28 mouse cellular contexts compared by ENCODE assay signal in the genomic region with DNA sequence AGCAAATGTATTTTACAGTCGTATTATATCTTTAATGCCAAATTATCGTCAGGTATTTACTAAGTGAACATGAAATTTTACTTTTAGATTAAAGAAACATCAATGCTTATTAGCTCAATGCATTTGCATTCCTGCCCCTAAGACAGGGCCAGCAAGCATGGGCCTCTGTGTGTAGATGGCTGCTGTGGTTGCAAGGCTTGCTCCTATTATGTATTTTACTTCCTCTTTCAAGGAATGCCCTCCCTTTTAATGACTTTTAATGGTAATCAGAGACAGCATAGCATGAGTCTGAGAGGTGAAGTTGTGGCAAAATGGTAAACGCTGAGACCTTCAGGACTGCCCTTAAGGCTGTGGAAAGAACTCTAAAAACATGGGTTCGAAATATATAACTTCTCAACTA. TPM values are rescaled to one million over a fixed set of nuclear protein-coding genes. Genes with fewer than 3 reads are reported as not detected.
DNase-seq lines count a peak whose midpoint lies in the region; ATAC-seq and TF ChIP-seq lines count a peak whose summit lies in the region.
"Had no signal": no experiment of that assay in that cellular context is flagged by ENCODE, and none has a peak within 500 bp of the region (broad histone marks: within the 10 kb centered on the region; RNA-seq: fewer than 3 reads in every experiment).

No protein-coding gene starts in this region.

- H3K4me3 ChIP-seq in MEL (ENCODE audit: control insufficient read depth in 1 of 2, insufficient read depth in 1 of 2, low read depth in 2 of 2, low read length in 2 of 2), result no peak overlapping the region
- H3K4me3 ChIP-seq: embryonic facial prominence, embryonic 12.5 days; embryonic facial prominence, embryonic 15.5 days; gastrocnemius, adult 2 months; heart, adult 2 months; heart, embryonic 10.5 days; heart, embryonic 13.5 days; hindbrain, embryonic 10.5 days; hindbrain, embryonic 13.5 days; intestine, embryonic 15.5 days had no signal

- peak; percentile 59 for ATAC-seq in granulocyte monocyte progenitor cell, adult 5-6 weeks (replicated peaks; ENCODE audit: poor library complexity, severe bottlenecking)
- ATAC-seq: CD4-positive, CD25-positive, alpha-beta regulatory T cell, adult 4 months; forebrain, embryonic 14.5 days; forebrain, postnatal 0 days; hindbrain, embryonic 16.5 days; intestine, embryonic 15.5 days had no signal

- DNase-seq in 416B (ENCODE audit: low read depth), result peak; percentile 37
- peak; percentile 58 for DNase-seq in MEL (ENCODE audit: low read depth, low spot score)
- no peak for DNase-seq in cerebellum, postnatal 4 days (ENCODE audit: low spot score in 2 of 2)
- no peak for DNase-seq in ovary, adult 18-20 months (ENCODE audit: low spot score)
- no peak for DNase-seq in heart, postnatal 4 days
- DNase-seq: adrenal gland, adult 2 months; adrenal gland, postnatal 14 days; cerebellum, adult 11 months; cerebellum, adult 2 months; cerebellum, adult 9-11 months; cerebellum, postnatal 25 days; forebrain, postnatal 0 days; gastrocnemius, adult 2 months; gastrocnemius, postnatal 14 days; heart, adult 2 months; heart, postnatal 14 days; kidney, adult 11 months had no signal

- H3K9ac ChIP-seq in MEL (ENCODE audit: control insufficient read depth, low read depth, low read length, poor library complexity, severe bottlenecking), result no peak overlapping the region
- H3K9ac ChIP-seq: embryonic facial prominence, embryonic 12.5 days; embryonic facial prominence, embryonic 15.5 days; forebrain, postnatal 0 days; heart, embryonic 13.5 days; hindbrain, embryonic 13.5 days; intestine, embryonic 15.5 days had no signal

- TF ChIP-seq CTCF in MEL (IDR thresholded peaks at IDR 0.05 in 2 of 3, conservative IDR thresholded peaks at IDR 0.05 in 1 of 3; ENCODE audit: control insufficient read depth in 1 of 3, insufficient read depth in 1 of 3, low read depth in 2 of 3, low read length in 3 of 3, poor library complexity in 1 of 3, severe bottlenecking in 1 of 3), result no peak

- no peak for TF ChIP-seq POLR2A in MEL (IDR thresholded peaks at IDR 0.05; ENCODE audit: control insufficient read depth in 1 of 2, insufficient read depth in 1 of 2, low read depth in 1 of 2, low read length in 2 of 2, poor library complexity in 1 of 2)

- H3K27me3 ChIP-seq in MEL (ENCODE audit: control insufficient read depth in 1 of 2, insufficient read depth in 2 of 2, low read length in 2 of 2), result no peaks in the 10 kb centered on the region
- H3K27me3 ChIP-seq: embryonic facial prominence, embryonic 12.5 days; embryonic facial prominence, embryonic 15.5 days; heart, embryonic 13.5 days; hindbrain, embryonic 13.5 days; intestine, embryonic 15.5 days had no signal

- H3K36me3 ChIP-seq in MEL (ENCODE audit: control insufficient read depth in 1 of 2, insufficient read depth in 2 of 2, low read length in 2 of 2), result peaks cover 2 to 4% of the 10 kb centered on the region in 2 experiments; a peak in 2 of 4 replicates
- H3K36me3 ChIP-seq: embryonic facial prominence, embryonic 12.5 days; embryonic facial prominence, embryonic 15.5 days; intestine, embryonic 15.5 days had no signal

- H3K4me1 ChIP-seq in MEL (ENCODE audit: control insufficient read depth in 1 of 2, insufficient read depth in 2 of 2, low read length in 2 of 2), result peaks cover 2 to 3% of the 10 kb centered on the region in 2 experiments; a peak in 2 of 4 replicates
- H3K4me1 ChIP-seq: embryonic facial prominence, embryonic 12.5 days; embryonic facial prominence, embryonic 15.5 days; hindbrain, embryonic 10.5 days; hindbrain, embryonic 13.5 days; intestine, embryonic 15.5 days had no signal

- TF ChIP-seq RAD21 in MEL (IDR thresholded peaks at IDR 0.05; ENCODE audit: low read depth, low read length), result no peak

- TF ChIP-seq EP300 in MEL (IDR thresholded peaks at IDR 0.05; ENCODE audit: low read depth in 1 of 2, low read length in 2 of 2), result no peak

- H3K79me2 ChIP-seq in MEL (ENCODE audit: control insufficient read depth, insufficient read depth, low read length, poor library complexity), result peaks cover 10% of the 10 kb centered on the region

- H3K9me3 ChIP-seq in MEL (replicated peaks; ENCODE audit: insufficient read depth, low read length), result no peaks in the 10 kb centered on the region
- H3K9me3 ChIP-seq: embryonic facial prominence, embryonic 12.5 days; embryonic facial prominence, embryonic 15.5 days; heart, embryonic 10.5 days; intestine, embryonic 15.5 days had no signal

- H3K27ac ChIP-seq in MEL (ENCODE audit: control insufficient read depth, low read depth, low read length), result no peak overlapping the region
- H3K27ac ChIP-seq: embryonic facial prominence, embryonic 12.5 days; embryonic facial prominence, embryonic 15.5 days; gastrocnemius, adult 2 months; heart, adult 2 months; heart, embryonic 10.5 days; heart, embryonic 13.5 days; hindbrain, embryonic 10.5 days; hindbrain, embryonic 13.5 days; intestine, embryonic 15.5 days had no signal

TF ChIP-seq in MEL, 35 proteins besides CTCF, POLR2A, EP300 and RAD21:
- TF ChIP-seq JUND (IDR thresholded peaks at IDR 0.05; ENCODE audit: low read depth, low read length) (no peak), GATA1 (IDR thresholded peaks at IDR 0.05; ENCODE audit: low read depth, low read length) (no peak), BHLHE40 (IDR thresholded peaks at IDR 0.05; ENCODE audit: borderline replicate concordance, low read depth, low read length) (no peak), GABPA (IDR thresholded peaks at IDR 0.05; ENCODE audit: low read depth, low read length) (no peak), MYC (IDR thresholded peaks at IDR 0.05; ENCODE audit: low read depth, low read length) (no peak), SIN3A (IDR thresholded peaks at IDR 0.05; ENCODE audit: low read length) (no peak), TBP (IDR thresholded peaks at IDR 0.05; ENCODE audit: low read depth, low read length) (no peak), POLR2AphosphoS5 (IDR thresholded peaks at IDR 0.05; ENCODE audit: borderline replicate concordance, low read depth, low read length) (no peak), MAFK (IDR thresholded peaks at IDR 0.05; ENCODE audit: borderline replicate concordance, low read depth, low read length) (no peak), KAT2A (conservative IDR thresholded peaks at IDR 0.05; ENCODE audit: low read depth, low read length) (no peak), MEF2A (IDR thresholded peaks at IDR 0.05; ENCODE audit: extremely low read depth, insufficient replicate concordance, low read depth, low read length, poor library complexity, severe bottlenecking) (no peak), HCFC1 (IDR thresholded peaks at IDR 0.05; ENCODE audit: low read depth, low read length) (no peak), NRF1 (IDR thresholded peaks at IDR 0.05; ENCODE audit: insufficient read depth, low read depth, low read length, poor library complexity, severe bottlenecking) (no peak), SMC3 (IDR thresholded peaks at IDR 0.05; ENCODE audit: low read depth, low read length) (no peak), MXI1 (IDR thresholded peaks at IDR 0.05; ENCODE audit: low read depth, low read length) (no peak), E2F4 (IDR thresholded peaks at IDR 0.05; ENCODE audit: borderline replicate concordance, low read depth, low read length) (no peak), ZNF384 (IDR thresholded peaks at IDR 0.05; ENCODE audit: low read depth, low read length) (no peak)

RNA-seq across cellular contexts. Expression of a gene that starts 12.8 kb away (rescaled TPM):
- 68.1 and 79.5 TPM in 2 replicates for total RNA-seq in MEL (2012; rRNA removed)
- polyA plus RNA-seq in MEL (2012; ENCODE audit: insufficient read depth in 1 of 2, insufficient read length in 2 of 2, low read depth in 1 of 2, low replicate concordance in 2 of 2, missing spikeins in 1 of 2), result 10 to 100 TPM in 1 of 2 experiments, not detected in 1; 74.8 TPM
- total RNA-seq in granulocyte monocyte progenitor cell, adult 5-6 weeks (2014; fragmentation: Nextera tagmentation), result 104 and 133 TPM in 2 replicates
- total RNA-seq in granulocyte monocyte progenitor cell, adult 5-6 weeks (2017), result 174 and 240 TPM in 2 replicates
- 10 to 100 TPM; 75.2 to 75.5 TPM for total RNA-seq in heart, postnatal 4 days (2021)

Comparison
In these comparisons a context has a peak if more than half of its experiments do, and no peak if none do; other contexts are left out.
1. DNase-seq: peak in 416B (single experiment) and MEL (single experiment); none in cerebellum, postnatal 4 days (0 of 2), ovary, adult 18-20 months (single experiment) and heart, postnatal 4 days (single experiment).